Mouse (Mus musculus) urinary bladder, postnatal 4 days (tissue): ENCODE measurements around the gene Echs1.
"Not testable (repeated sequence)": the region's sequence is repeated elsewhere in the genome, so short reads cannot be mapped to it uniquely, and the experiment has no call there.

ENCODE experiments used
- DNase-seq, 2 experiments: peaks; one replicate each; pipeline ENCODE4 v3.0.0; 2021 to 2022; ENCODE audit warnings: low spot score in 2 of 2

Gene Echs1

GRCm38 (mm10) chr7:140116329-140117054 is at the start of gene Echs1:
Gene Echs1 (minus strand): TSS chr7:140116476.
- peak; percentile 81 to 89 for DNase-seq

DNA sequence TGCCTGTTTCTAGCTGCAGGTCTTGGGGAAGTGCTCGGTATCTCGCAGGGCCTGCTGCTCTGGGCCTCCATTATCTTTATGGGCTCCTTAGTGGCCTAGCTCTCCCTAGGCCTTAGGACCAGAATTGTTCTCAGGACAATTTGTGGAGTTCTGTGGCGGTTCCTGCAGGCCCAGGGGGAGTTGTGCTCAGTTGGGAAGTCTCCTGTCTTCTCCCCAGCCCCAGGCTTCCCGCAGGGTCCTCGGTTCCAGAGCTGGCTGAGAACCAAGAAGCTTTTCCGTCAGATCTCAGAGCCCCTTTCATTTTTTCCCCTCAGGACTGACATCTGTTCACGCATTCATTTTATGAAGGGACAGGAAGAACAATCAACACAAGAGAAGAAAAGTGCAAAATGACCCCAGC is 48.4 kb upstream of the Echs1 start, which contains the start of gene Olfr522:
Olfr522 (minus strand) TSS at position 101 of the 400 bp plus-strand sequence.
- DNase-seq = no peak

DNA sequence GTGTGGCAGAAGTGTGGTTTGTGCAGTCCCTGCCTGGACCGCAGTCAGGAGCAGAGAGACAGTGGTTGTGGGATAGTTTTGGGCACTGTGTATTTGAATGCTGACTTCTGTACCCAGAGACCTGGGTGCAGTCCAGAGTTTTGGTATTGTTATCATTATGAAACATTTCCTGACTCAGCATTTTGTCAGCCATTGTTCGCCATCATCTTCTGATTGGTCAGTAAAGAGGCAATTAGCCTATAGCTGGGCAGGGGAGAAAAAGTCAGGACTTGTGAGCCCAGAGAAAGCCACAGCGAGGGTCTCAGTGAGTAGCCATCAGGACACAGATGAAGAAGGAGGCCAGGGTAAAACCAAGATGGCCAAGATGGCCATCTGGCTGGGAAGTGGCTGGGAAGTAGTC is 44.1 kb upstream of the Echs1 start:
- no peak for DNase-seq

GRCm38 (mm10) chr7:140154218-140154927 is 38.1 kb upstream of the Echs1 start, which contains the start of gene Sprn:
Gene Sprn (minus strand): TSS chr7:140154877.
- no peak for DNase-seq

DNA sequence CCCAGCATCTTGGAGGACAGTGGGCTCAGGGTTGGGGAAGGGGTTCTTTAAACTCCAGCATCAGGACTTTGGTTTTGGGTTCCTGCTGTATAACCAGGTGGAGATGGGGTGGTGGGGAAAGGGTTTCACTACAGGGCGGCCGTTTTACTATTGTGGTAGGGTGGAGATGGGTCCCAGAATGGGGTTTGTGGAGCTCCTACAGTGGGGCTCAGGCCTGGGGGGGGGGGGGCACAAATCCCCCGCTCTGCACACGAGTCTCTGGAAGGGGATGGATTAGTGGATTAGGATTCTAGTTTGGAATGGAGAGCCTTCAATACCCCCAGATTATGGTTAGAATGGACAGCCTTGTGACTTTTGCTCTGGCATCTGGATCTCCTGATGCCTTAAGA is 37.5 kb upstream of the Echs1 start:
- DNase-seq = no peak

- DNase-seq = no peak
Observed at GRCm38 (mm10) chr7:140153383-140153782, 37.1 kb upstream of the Echs1 start.

- DNase-seq = no peak
Observed at GRCm38 (mm10) chr7:140144550-140144949, 28.3 kb upstream of the Echs1 start.

- DNase-seq = peak in 1 of 2 experiments; percentile 42
Observed at GRCm38 (mm10) chr7:140141350-140141749, 25.1 kb upstream of the Echs1 start.

DNA sequence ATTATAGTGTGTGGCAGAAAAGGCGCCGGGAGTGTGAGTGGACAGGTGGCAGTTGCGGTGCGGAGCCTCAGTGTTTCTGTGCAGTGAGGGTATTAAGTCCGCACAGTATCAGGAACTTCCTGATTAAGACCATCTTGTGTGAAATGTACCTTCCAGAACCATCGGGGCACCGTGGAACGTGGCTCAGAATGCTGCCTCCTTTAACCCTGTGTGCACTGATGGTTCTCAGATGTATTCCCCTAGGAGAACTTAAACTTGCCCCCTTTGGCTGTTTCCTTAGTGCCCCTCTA is 21.7 kb upstream of the Echs1 start:
- DNase-seq = no peak

GRCm38 (mm10) chr7:140137135-140138020 is 21.1 kb upstream of the Echs1 start, which contains the start of gene Mtg1:
Gene Mtg1 (plus strand): TSS chr7:140137564.
- peak; percentile 96 for DNase-seq

DNA sequence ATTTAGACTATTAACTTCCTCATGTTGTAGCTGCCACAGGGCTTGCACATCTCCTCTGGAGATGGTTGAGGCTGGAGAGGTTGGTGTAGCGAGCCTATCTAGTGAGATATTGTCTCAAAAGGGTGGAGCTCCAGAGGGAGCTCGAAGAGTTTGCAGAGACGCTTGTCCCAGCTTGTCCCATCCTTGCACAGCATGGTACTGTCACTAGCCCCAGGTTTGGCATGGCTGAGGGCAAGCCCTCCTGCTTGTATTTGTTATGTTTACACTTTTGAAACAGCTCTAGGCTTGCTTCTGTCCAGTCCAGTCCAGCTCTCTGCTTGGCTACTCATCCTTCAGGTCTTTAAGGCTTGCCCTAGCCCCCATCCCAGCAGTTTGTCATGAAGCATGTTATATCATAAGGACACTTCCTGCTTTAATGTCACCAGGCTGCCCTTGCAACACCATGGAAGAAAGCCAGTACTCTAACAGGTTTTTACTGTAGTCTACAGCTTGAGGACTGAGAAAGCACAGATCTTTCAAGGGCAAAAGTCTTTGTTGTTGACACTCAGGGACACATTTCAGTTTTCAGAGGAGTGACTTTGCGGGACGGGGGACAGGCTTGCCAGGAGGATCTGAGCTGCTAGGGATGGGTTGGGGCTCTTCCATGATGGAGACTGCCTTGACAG is 19.0 kb upstream of the Echs1 start:
- DNase-seq = no peak

GRCm38 (mm10) chr7:140134033-140134432 is 17.8 kb upstream of the Echs1 start:
- not testable (repeated sequence) for DNase-seq

- DNase-seq = not testable (repeated sequence)
Observed at GRCm38 (mm10) chr7:140132184-140132583, 15.9 kb upstream of the Echs1 start.

DNA sequence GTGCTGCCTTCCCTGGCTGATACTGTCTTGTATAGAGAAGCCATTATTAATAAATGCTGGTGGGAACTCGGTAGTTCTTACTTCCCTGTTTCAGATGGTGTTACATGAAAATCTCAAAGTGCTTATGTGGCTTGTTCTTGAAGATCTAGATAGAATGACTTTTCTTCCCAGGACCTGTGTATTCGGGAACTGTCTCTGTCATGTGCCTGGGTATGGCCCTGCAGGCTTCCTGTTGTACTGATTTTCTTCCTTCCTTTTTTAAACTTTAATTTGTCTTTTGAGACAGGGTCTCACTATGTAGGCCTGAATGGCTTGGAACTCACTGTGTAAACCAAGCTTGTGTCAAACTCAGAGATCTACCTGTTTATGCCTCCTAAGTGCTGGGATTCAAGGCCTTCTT is 11.6 kb upstream of the Echs1 start:
- no peak for DNase-seq

GRCm38 (mm10) chr7:140126934-140127333 is 10.7 kb upstream of the Echs1 start:
- DNase-seq = no peak

DNA sequence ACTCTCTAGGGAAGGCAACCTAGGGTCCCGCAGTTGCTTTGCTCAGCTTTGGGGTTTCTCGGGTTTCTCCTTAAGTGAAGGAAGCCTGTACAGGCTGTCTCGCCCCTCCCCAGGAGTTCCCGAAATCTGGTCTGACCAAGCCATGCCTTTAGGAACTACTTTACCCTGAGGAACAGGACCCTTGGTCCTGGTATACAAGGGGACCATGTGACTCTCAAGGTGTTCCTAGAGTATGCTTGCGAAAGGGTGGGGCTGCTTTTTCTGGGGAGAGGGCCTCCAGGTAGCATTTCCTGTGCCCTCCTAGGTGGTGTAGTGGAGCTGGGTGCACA is 9.7 kb upstream of the Echs1 start:
- no peak for DNase-seq

- peak; percentile 91 to 97 for DNase-seq
Observed at GRCm38 (mm10) chr7:140125278-140126021, 9.2 kb upstream of the Echs1 start.

DNA sequence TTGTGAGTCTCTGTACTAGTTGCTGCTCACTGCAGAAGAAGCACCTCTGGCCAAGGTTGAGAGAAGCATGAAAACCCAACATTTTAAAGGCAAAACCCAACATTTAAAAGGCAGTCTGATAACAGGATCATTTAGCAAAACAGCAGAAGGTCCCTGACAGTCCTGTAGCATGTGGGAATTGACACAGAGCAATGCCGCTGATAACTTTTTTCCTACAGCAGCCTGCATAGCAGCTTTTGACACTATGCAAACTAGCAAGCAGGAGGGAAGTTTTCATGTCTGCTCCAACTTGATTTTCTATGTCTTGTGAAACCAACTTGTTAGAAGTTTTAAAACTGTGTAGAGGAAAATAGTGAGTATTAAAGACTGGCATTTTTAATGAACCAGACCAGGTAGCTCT is 8.1 kb upstream of the Echs1 start:
- DNase-seq = no peak

DNA sequence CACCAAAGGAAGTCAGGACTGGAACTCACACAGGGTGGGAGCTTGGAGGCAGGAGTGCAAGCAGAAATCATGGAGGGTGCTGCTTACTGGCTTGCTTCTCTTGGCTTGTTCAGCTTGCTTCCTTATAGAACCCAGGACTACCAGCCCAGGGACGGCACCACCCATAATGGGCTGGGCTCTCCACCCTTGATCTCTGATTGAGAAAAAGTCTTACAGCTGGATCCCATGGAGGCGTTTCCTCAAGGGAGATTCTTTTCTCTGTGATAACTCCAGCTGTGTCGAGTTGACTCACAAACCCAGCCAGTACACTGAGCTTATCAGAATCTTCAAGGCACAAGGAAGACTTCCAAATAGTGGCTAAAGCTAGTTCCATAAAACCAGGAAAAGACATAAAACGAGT is 6.5 kb upstream of the Echs1 start:
- DNase-seq = no peak

GRCm38 (mm10) chr7:140121338-140121910 is 5.1 kb upstream of the Echs1 start:
- no peak for DNase-seq

DNA sequence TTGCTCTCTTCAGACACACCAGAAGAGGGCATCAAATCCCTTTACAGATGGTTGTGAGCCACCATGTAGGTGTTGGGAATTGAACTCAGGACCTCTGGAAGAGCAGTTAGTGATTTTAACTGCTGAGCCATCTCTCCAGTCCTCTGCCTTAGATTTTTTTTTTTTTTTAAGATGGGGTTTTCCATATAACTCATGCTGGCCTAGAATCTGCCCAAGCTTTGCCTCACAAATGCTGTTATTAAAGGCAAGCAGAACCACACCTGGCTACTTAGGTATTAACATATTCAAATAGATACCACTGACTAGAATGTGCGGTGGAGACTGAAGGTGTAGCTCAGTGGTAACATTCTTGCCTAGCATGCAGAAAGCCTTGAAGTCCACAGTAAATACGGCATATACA is 4.2 kb upstream of the Echs1 start:
- DNase-seq = no peak
